Mouse (Mus musculus) monocyte, adult 5-6 weeks (primary cell): ENCODE measurements around the gene Mroh3. TPM values are rescaled to one million over a fixed set of nuclear protein-coding genes. Genes with fewer than 3 reads are reported as not detected.
A peak's percentile ranks its signal among the peaks of the same experiment; 100 is the strongest.

ENCODE experiments used
- ATAC-seq: fragments of 153-309, 156-312 bp; replicated peaks from 2 replicates; pipeline ENCODE4 v1.8.0; 2017; ENCODE audit warnings: mild to moderate bottlenecking; ENCODE audit not compliant: low TSS enrichment, insufficient number of reproducible peaks, severe bottlenecking, poor library complexity, low FRiP score
- total RNA-seq: library from RNA; stranded (forward); fragments of 200-1000, 200-491, 200-594 nt; gene quantifications from 3 replicates; pipeline ENCODE4 v1.2.3, GENCODE M21; 2017

Mroh3 gene
- total RNA-seq, 1 experiment from 2014 or later, result not detected

GRCm38 (mm10) chr1:136231596-136231995 is 19.0 kb upstream of the Mroh3 start:
- ATAC-seq, result no peak

- no peak for ATAC-seq
Measured at GRCm38 (mm10) chr1:136230201-136230600, 17.6 kb upstream of the Mroh3 start.

GRCm38 (mm10) chr1:136229040-136229373 is 16.4 kb upstream of the Mroh3 start:
- no peak for ATAC-seq

- ATAC-seq, result no peak
Measured at GRCm38 (mm10) chr1:136228328-136229039, 15.9 kb upstream of the Mroh3 start.

- ATAC-seq, result no peak
Measured at GRCm38 (mm10) chr1:136227870-136228269, 15.2 kb upstream of the Mroh3 start.

- no peak for ATAC-seq
Measured at GRCm38 (mm10) chr1:136226626-136227025, 14.0 kb upstream of the Mroh3 start.

GRCm38 (mm10) chr1:136225846-136226245 is 13.2 kb upstream of the Mroh3 start:
- no peak for ATAC-seq

GRCm38 (mm10) chr1:136223758-136224342 is 11.2 kb upstream of the Mroh3 start:
- no peak for ATAC-seq

GRCm38 (mm10) chr1:136222386-136222785 is 9.8 kb upstream of the Mroh3 start:
- ATAC-seq, result no peak

GRCm38 (mm10) chr1:136220037-136220871 is 7.6 kb upstream of the Mroh3 start:
- no peak for ATAC-seq

GRCm38 (mm10) chr1:136214304-136214703 is 1.7 kb upstream of the Mroh3 start:
- no peak for ATAC-seq

GRCm38 (mm10) chr1:136190033-136190432 is 22.6 kb downstream of the Mroh3 start:
- ATAC-seq, result no peak

- ATAC-seq, result no peak
Measured at GRCm38 (mm10) chr1:136179511-136180001, 33.1 kb downstream of the Mroh3 start.

- ATAC-seq, result no peak
Measured at GRCm38 (mm10) chr1:136178741-136179140, 33.9 kb downstream of the Mroh3 start.

- ATAC-seq, result no peak
Measured at GRCm38 (mm10) chr1:136177085-136177484, 35.5 kb downstream of the Mroh3 start.

- peak; percentile 32; the same call in 1 of the 2 replicates for ATAC-seq
Measured at GRCm38 (mm10) chr1:136175183-136175582, 37.4 kb downstream of the Mroh3 start.

- no peak for ATAC-seq
Measured at GRCm38 (mm10) chr1:136174101-136174606, 38.5 kb downstream of the Mroh3 start.

GRCm38 (mm10) chr1:136172696-136173095 is 39.9 kb downstream of the Mroh3 start:
- no peak for ATAC-seq

- ATAC-seq, result peak; percentile 52
Measured at GRCm38 (mm10) chr1:136170109-136170508, 42.5 kb downstream of the Mroh3 start.
